Mouse (Mus musculus) kidney, embryonic 14.5 days (tissue): ENCODE results near the gene Phtf2. TPM values are rescaled to one million over a fixed set of nuclear protein-coding genes. Genes with fewer than 3 reads are reported as not detected.

ENCODE experiments used
- polyA plus RNA-seq: library from polyadenylated mRNA; unstranded; fragments of >200 nt; fragmentation: Nextera tagmentation; extraction: Ambion mirVana; gene quantifications from 2 replicates; pipeline ENCODE4 v1.2.1, GENCODE M21; 2014

Gene Phtf2
- polyA plus RNA-seq, 1 experiment from 2014 or later, result 18.9 TPM

Other genes with a start within 250 kb of the Phtf2 start
- 48.0 and 65.9 TPM in 2 replicates for gene Tmem60, start 67 bp upstream of the Phtf2 start, polyA plus RNA-seq
- 9.3 and 9.8 TPM in 2 replicates for gene Rsbn1l, start 74.3 kb upstream of the Phtf2 start, polyA plus RNA-seq
- 30.8 and 36.9 TPM in 2 replicates for gene Ptpn12, start 173.8 kb upstream of the Phtf2 start, polyA plus RNA-seq